Mouse (Mus musculus): Measurements from ENCODE around the gene Akt3. TPM values are rescaled to one million over a fixed set of nuclear protein-coding genes. Genes with fewer than 3 reads are reported as not detected.

The Akt3 gene
- polyA plus RNA-seq, 1 experiment from 2014 or later, result 23.7 TPM

Other genes starting within 250 kb of the Akt3 start
- 6.6 and 10.4 TPM in 2 replicates for gene Zbtb18, start 184.1 kb upstream of the Akt3 start, polyA plus RNA-seq (2016; fragmentation: Nextera tagmentation; extraction: Ambion mirVana)

Measured in neural tube, embryonic 12.5 days (tissue).